Mouse (Mus musculus) midbrain, embryonic 15.5 days (tissue): ENCODE data around the gene Bend6. TPM values are rescaled to one million over a fixed set of nuclear protein-coding genes. Genes with fewer than 3 reads are reported as not detected.

ENCODE experiments used
- ATAC-seq: fragments of 200-750 bp; cut with Nextera tagmentation; replicated peaks from 2 replicates; pipeline ENCODE4 v1.8.0; 2017; ENCODE audit warnings: moderate TSS enrichment
- H3K27ac ChIP-seq: fragments of 300-500 bp; sonication (generic); 2 replicates; pipeline ENCODE4 v1.5.1; 2015; ENCODE audit warnings: mild to moderate bottlenecking, inconsistent platforms
- H3K27me3 ChIP-seq: fragments of 300-500 bp; sonication (generic); replicated peaks from 2 replicates; pipeline ENCODE4 v1.6.1; 2015; ENCODE audit warnings: inconsistent platforms
- H3K36me3 ChIP-seq: fragments of 300-500 bp; sonication (generic); replicated peaks from 2 replicates; pipeline ENCODE4 v1.6.1; 2015; ENCODE audit warnings: inconsistent platforms
- H3K4me1 ChIP-seq: fragments of 300-500 bp; sonication (generic); 2 replicates; pipeline ENCODE4 v1.6.1; 2015; ENCODE audit warnings: inconsistent platforms
- H3K4me2 ChIP-seq: fragments of 300-500 bp; sonication (generic); 2 replicates; pipeline ENCODE4 v1.6.1; 2015; ENCODE audit warnings: inconsistent platforms, mild to moderate bottlenecking, moderate library complexity
- H3K4me3 ChIP-seq: fragments of 300-500 bp; sonication (generic); 2 replicates; pipeline ENCODE4 v1.5.1; 2015; ENCODE audit warnings: mild to moderate bottlenecking, inconsistent platforms
- H3K9ac ChIP-seq: fragments of 300-500 bp; sonication (generic); 2 replicates; pipeline ENCODE4 v1.6.1; 2015; ENCODE audit warnings: mild to moderate bottlenecking, inconsistent platforms
- H3K9me3 ChIP-seq: fragments of 300-500 bp; sonication (generic); 2 replicates; pipeline ENCODE4 v1.6.1; 2016; ENCODE audit warnings: inconsistent platforms
- WGBS: fragments of 180-500 bp; shearing (Covaris S2); methylation state at CpG from one replicate; pipeline ENCODE4 v1.1.7; 2015; ENCODE audit warnings: mixed read lengths; 5-methylcytosine and 5-hydroxymethylcytosine counted together
- polyA plus RNA-seq: library from polyadenylated mRNA; unstranded; fragments of >200 nt; fragmentation: Nextera tagmentation; extraction: Ambion mirVana; gene quantifications from 2 replicates; pipeline ENCODE4 v1.2.1, GENCODE M21; 2015

The Bend6 gene
- polyA plus RNA-seq, 1 experiment from 2014 or later, result 48.4 TPM

DNA sequence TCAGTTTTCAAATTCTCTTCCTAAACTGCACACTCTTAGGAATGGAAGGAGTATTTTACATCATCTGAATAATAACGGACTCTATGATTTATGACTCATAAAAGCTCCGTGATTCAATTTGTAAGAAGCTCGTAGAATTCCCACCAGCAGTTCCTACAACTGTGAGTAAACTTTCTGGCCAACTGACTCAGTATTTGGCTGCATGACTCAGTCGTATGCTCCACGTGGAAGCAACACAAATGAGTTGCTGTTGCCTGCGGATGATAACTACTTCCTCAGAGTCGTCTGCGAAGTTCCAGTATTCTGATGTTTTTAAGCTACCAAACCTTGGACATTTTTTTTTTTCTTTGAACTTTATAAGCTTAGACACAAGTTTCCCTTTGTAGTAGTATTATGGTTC, 7.4 kb downstream of the Bend6 start:
- 93% methylated on average over 8 of the region's 8 CpGs for WGBS
- Histone ChIP-seq H3K4me3 (no peak overlapping the region), H3K36me3 (no peaks in the 10 kb centered on the region), H3K9me3 (no peaks in the 10 kb centered on the region), H3K27me3 (no peaks in the 10 kb centered on the region), H3K4me2 (no peak overlapping the region), H3K4me1 (no peaks in the 10 kb centered on the region), H3K27ac (no peak overlapping the region), H3K9ac (no peak overlapping the region)
- no peak for ATAC-seq

DNA sequence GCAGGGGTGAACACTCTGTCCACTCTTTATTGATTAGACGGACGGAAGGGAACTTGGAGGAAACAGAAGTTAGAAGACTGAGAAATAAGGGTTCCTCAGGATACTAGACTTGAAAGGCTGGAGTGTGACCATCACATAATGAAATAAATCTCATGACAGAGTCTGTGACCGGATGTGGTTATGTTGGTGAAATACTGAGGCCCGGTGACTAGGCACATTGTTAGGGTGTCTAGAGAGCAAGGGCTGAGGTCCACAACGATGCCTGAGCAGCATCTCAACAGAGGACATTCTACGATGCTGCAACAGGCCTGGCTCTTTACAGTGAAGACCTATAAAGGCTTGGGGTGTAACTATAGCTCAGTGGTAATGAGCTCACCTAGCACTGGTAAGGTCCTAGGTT, 9.2 kb downstream of the Bend6 start:
- WGBS, result 92% methylated on average over 6 of the region's 6 CpGs
- H3K27ac ChIP-seq, result no peak overlapping the region
- no peak overlapping the region for H3K9ac ChIP-seq
- no peak for ATAC-seq
- H3K4me2 ChIP-seq, result no peak overlapping the region
- no peaks in the 10 kb centered on the region for H3K9me3 ChIP-seq
- H3K4me1 ChIP-seq, result no peaks in the 10 kb centered on the region
- no peaks in the 10 kb centered on the region for H3K36me3 ChIP-seq
- no peak overlapping the region for H3K4me3 ChIP-seq
- no peaks in the 10 kb centered on the region for H3K27me3 ChIP-seq

DNA sequence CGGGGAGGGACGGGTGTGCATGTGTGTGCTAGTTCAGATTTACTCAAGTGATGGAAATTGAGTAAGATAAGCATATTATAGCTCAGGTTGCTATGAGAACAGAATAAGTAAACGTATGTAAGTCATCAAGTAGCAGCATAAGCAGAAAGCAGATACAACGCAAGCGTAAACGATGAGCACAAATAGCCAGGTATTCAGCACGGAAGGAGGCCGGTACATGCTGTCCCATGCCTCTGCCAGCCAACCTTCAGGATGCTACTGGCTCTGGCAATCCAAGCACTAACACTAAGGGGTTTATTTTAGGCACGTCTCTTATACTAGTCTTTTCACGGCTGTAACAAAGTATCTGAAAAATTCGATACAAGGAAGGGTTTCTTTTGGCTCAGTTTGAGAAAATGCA, 10.2 kb downstream of the Bend6 start:
- H3K4me3 ChIP-seq, result no peak overlapping the region
- no peaks in the 10 kb centered on the region for H3K9me3 ChIP-seq
- no peak overlapping the region for H3K4me2 ChIP-seq
- WGBS, result 91% methylated on average over 11 of the region's 11 CpGs
- no peaks in the 10 kb centered on the region for H3K27me3 ChIP-seq
- no peak overlapping the region for H3K9ac ChIP-seq
- no peaks in the 10 kb centered on the region for H3K36me3 ChIP-seq
- no peak overlapping the region for H3K27ac ChIP-seq
- H3K4me1 ChIP-seq, result no peaks in the 10 kb centered on the region
- no peak for ATAC-seq

DNA sequence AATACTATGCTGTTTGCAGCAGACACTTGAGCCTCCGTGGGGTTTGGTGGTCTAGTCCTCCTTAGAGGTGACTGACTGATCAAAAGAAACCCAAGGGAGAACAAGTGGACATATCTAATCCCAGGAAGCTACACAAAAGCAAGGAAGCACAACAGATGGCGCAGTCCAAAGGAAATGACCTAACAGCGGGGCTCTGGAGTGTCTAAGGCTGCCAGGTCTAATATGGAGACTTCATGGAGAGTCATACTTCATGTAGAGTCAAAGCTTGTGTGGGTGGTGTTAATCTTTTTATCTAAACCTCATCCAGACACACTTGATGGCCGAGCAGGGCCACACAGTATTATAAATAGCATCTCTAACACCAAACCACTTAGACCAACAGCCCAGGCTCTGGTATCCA, 10.9 kb downstream of the Bend6 start:
- ATAC-seq, result no peak
- Histone ChIP-seq H3K9me3 (no peaks in the 10 kb centered on the region), H3K4me2 (no peak overlapping the region), H3K4me3 (no peak overlapping the region), H3K27ac (no peak overlapping the region), H3K36me3 (no peaks in the 10 kb centered on the region), H3K9ac (no peak overlapping the region), H3K4me1 (no peaks in the 10 kb centered on the region), H3K27me3 (no peaks in the 10 kb centered on the region)
- 83% methylated on average over 4 of the region's 4 CpGs for WGBS

DNA sequence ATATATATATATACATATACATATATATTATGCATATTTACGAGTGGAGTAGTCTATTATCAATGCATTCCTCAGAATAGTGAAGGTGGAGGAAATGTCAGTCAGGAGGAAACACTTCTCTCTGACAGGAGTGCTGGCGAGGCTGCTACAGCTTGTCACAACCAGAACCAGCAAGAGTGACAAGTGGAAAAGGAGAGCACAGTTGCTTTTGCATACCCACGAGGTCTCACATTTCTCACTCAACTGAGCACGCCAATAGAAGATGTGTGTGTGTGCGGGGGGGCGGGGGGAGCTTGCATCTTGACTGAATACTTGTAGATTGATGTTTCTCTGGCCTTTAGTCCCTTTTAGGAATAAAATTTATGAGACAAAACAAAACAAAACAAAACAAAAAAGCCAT, 11.5 kb downstream of the Bend6 start:
- Histone ChIP-seq H3K27ac (no peak overlapping the region), H3K4me3 (no peak overlapping the region), H3K4me1 (no peaks in the 10 kb centered on the region), H3K9me3 (no peaks in the 10 kb centered on the region), H3K4me2 (no peak overlapping the region), H3K36me3 (no peaks in the 10 kb centered on the region), H3K27me3 (no peaks in the 10 kb centered on the region), H3K9ac (no peak overlapping the region)
- ATAC-seq, result no peak
- 73% methylated on average over 6 of the region's 6 CpGs for WGBS

DNA sequence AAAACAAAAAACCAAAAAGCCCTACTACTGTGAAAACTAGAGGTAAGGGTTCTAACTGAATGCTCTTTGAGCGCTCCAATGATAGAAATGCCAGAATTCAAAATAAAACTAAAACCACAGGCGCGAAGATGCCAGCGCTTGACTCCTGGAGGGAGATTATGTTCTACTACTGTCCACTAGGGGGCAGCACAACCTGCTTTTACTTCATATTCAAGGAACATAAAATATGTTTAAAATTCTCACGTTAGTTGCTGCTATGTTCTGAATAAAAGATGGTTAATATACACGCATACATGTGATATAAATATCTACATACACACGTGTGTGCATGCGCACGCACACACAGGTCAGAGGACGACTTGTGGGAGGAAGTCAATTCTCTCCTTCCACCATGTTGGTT, 14.8 kb downstream of the Bend6 start:
- no peak overlapping the region for H3K27ac ChIP-seq
- no peaks in the 10 kb centered on the region for H3K27me3 ChIP-seq
- 69% methylated on average over 10 of the region's 10 CpGs for WGBS
- no peak for ATAC-seq
- no peak overlapping the region for H3K4me2 ChIP-seq
- H3K4me3 ChIP-seq, result no peak overlapping the region
- no peak overlapping the region for H3K9ac ChIP-seq
- no peaks in the 10 kb centered on the region for H3K4me1 ChIP-seq
- H3K9me3 ChIP-seq, result no peaks in the 10 kb centered on the region
- no peaks in the 10 kb centered on the region for H3K36me3 ChIP-seq

DNA sequence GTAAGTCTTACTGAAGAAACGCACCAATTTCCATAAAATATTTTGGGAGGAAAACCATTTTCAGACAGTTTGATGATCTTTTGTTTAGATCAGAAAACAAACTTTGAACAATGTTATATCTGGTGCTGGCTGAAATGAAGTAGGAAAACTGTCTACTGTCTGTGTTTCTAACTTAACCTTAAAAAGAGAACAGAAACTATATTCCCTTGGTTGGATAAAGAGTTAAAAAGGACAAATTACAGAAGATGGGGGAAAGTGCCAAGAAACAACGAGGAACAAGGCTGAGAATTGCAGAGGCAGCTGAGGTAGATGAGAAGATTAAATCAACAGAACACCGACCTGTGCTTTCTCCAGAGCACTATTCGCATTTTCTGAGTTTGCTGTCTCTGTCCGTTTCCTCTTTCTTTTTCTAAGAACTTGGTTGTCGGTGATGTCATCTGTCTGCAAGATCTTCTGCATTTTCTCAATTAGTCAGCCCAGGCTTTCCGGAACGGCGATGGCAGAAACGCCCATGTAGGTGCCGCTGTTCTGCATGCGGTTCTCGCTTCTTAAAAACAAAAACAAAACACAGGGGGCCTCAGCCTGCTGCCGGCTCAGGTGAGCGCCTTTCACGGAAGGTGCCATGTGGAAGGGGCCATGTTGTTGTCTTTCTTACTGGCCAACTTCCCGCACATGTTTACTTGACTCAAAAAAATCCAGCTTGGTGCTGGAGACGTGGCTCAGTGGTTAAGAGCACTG, 24.3 kb downstream of the Bend6 start:
- Histone ChIP-seq H3K9ac (no peak overlapping the region), H3K27me3 (no peaks in the 10 kb centered on the region), H3K4me2 (peak overlapping the region; percentile 6), H3K36me3 (no peaks in the 10 kb centered on the region), H3K27ac (no peak overlapping the region), H3K4me1 (no peaks in the 10 kb centered on the region), H3K9me3 (no peaks in the 10 kb centered on the region), H3K4me3 (no peak overlapping the region)
- 27% methylated on average over 18 of the region's 18 CpGs for WGBS
- no peak for ATAC-seq

DNA sequence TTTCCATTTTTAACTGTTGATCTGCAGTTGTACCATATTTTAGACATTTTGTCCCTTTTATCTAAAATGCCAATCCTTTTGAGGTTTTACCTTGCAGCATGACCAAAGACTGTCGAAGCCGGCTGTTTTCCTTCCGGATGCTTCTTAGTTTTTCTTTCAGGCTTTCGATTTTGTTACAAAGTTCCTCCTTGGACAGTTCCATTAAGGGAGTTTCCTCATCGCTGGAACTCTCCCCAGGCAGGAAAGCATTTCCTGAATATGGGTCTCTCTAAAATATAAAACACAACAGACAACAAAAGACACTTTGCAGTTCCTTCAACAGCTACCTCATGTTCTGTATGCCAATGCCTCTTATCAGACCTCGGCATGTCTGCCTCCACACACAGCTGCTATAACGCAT, 29.4 kb downstream of the Bend6 start:
- no peak for ATAC-seq
- H3K27me3 ChIP-seq, result no peaks in the 10 kb centered on the region
- no peaks in the 10 kb centered on the region for H3K9me3 ChIP-seq
- H3K27ac ChIP-seq, result no peak overlapping the region
- H3K9ac ChIP-seq, result no peak overlapping the region
- 85% methylated on average over 7 of the region's 7 CpGs for WGBS
- H3K4me3 ChIP-seq, result no peak overlapping the region
- no peaks in the 10 kb centered on the region for H3K36me3 ChIP-seq
- no peak overlapping the region for H3K4me2 ChIP-seq
- H3K4me1 ChIP-seq, result no peaks in the 10 kb centered on the region

DNA sequence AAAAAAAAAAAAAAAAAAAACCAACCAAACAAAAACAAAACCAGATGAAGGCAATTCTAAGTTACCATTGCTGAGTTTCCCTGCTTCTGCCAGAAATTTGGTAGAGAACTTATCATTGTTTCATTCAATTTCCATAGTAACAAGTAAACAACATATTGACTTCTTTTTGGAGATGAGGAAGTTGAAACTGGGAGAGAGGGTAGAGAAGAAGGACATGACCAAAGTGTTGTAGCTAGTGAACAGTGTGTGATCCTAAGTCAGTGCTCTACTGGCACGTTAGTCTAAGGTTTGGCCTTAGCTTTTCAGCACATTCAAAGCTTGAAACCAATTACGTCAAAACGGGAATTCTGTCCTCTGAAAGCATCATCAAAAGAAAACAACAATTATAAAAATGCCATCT, 31.2 kb downstream of the Bend6 start:
- ATAC-seq, result no peak
- no peaks in the 10 kb centered on the region for H3K4me1 ChIP-seq
- WGBS, result 90% methylated on average over 3 of the region's 3 CpGs
- no peak overlapping the region for H3K4me3 ChIP-seq
- no peak overlapping the region for H3K27ac ChIP-seq
- no peaks in the 10 kb centered on the region; the same call in 1 of the 2 replicates for H3K36me3 ChIP-seq
- no peaks in the 10 kb centered on the region for H3K27me3 ChIP-seq
- no peaks in the 10 kb centered on the region for H3K9me3 ChIP-seq
- no peak overlapping the region for H3K9ac ChIP-seq
- H3K4me2 ChIP-seq, result no peak overlapping the region

DNA sequence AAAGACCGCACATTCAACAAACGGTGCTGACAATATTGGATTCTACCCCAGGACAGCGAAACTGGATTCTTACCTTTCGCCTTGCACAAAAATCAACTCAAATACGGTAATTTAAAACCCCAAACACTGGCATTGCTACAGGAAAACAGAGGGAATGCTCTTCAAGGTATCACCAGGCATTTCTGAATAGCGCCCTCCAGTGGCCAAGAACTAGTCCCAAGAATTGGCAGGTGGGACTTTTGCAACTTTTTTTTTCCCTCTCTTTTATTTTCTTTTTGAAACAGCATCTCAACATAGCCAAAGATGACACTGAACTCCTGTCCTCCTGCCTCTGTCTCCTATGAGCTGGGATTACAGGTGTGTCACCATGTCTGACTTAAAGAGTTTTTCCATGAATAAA, 31.9 kb downstream of the Bend6 start:
- Histone ChIP-seq H3K27ac (no peak overlapping the region), H3K4me3 (no peak overlapping the region), H3K36me3 (no peaks in the 10 kb centered on the region; the same call in 1 of the 2 replicates), H3K4me2 (no peak overlapping the region), H3K4me1 (no peaks in the 10 kb centered on the region), H3K9me3 (no peaks in the 10 kb centered on the region), H3K27me3 (no peaks in the 10 kb centered on the region), H3K9ac (no peak overlapping the region)
- no peak for ATAC-seq
- 53% methylated on average over 6 of the region's 6 CpGs for WGBS

DNA sequence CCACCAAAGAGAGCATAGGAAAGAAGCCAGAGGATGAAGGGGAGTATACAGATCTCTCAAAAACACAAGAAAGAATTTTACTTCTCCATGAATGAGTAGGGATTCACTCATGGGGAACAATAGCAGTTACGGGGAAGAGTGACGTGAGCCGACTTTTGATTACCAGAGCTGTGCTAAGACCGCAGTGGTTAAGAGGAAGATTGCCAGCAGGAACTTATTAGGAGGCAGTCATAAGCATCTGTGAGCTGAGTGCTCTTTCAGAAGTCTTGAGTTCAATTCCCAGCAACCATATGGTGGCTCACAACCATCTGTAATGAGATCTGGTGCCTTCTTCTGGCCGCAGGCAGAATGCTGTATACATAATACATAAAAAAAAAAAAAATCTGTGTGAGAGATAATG, 34.1 kb downstream of the Bend6 start:
- no peak for ATAC-seq
- no peaks in the 10 kb centered on the region for H3K9me3 ChIP-seq
- H3K9ac ChIP-seq, result no peak overlapping the region
- H3K4me3 ChIP-seq, result no peak overlapping the region
- H3K4me2 ChIP-seq, result no peak overlapping the region
- no peaks in the 10 kb centered on the region for H3K27me3 ChIP-seq
- H3K4me1 ChIP-seq, result no peaks in the 10 kb centered on the region
- no peaks in the 10 kb centered on the region; the same call in 1 of the 2 replicates for H3K36me3 ChIP-seq
- H3K27ac ChIP-seq, result no peak overlapping the region
- WGBS, result 85% methylated on average over 5 of the region's 5 CpGs

DNA sequence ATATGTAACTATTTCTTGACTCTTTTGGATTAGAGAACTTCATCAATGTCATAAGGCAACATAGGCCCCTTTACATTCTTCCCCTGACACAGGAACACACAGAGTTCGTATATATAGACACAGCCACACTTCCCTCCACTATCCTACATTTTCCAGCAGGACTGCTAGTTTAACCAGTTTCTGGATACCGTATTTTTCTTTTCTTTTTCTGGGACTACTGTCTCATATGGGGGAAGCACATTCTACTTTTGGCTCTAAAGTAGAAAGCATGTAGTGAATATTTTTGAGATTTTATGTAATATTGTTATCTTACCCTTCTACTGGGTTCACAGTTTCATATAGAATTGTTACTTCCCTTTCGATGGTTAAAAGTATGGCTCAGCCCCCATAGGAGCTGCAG, 38.2 kb downstream of the Bend6 start:
- H3K4me3 ChIP-seq, result no peak overlapping the region
- H3K4me1 ChIP-seq, result no peaks in the 10 kb centered on the region
- no peaks in the 10 kb centered on the region for H3K27me3 ChIP-seq
- no peak for ATAC-seq
- WGBS, result 96% methylated on average over 3 of the region's 3 CpGs
- no peaks in the 10 kb centered on the region; the same call in 1 of the 2 replicates for H3K36me3 ChIP-seq
- no peak overlapping the region for H3K27ac ChIP-seq
- no peaks in the 10 kb centered on the region for H3K9me3 ChIP-seq
- H3K9ac ChIP-seq, result no peak overlapping the region
- H3K4me2 ChIP-seq, result no peak overlapping the region

DNA sequence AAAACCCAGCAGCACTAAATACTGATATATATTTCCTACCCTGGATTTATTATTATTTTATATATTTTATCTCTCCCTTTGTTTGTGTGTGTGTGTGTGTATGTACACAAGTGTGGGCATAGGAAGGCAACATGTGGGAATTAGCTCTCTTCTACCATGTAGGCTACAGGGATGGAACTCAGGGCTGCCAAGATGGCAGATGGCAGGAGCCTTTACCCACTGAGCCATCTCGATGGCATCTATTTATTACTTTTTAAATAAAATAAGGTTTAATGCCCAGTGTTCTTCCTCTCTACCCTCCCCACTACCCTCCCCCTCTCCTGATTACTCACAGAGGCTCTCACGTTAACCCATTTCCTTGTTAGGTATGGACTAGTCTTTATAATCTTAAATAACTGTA, 38.6 kb downstream of the Bend6 start:
- Histone ChIP-seq H3K4me3 (no peak overlapping the region), H3K27me3 (no peaks in the 10 kb centered on the region), H3K27ac (no peak overlapping the region), H3K9ac (no peak overlapping the region), H3K4me2 (no peak overlapping the region), H3K36me3 (no peaks in the 10 kb centered on the region; the same call in 1 of the 2 replicates), H3K4me1 (no peaks in the 10 kb centered on the region), H3K9me3 (no peaks in the 10 kb centered on the region)
- ATAC-seq, result no peak
- 96% methylated on average over 2 of the region's 2 CpGs for WGBS
